Mouse (Mus musculus) forebrain, postnatal 0 days (tissue): ENCODE data around the gene Bbx. TPM values are rescaled to one million over a fixed set of nuclear protein-coding genes. Genes with fewer than 3 reads are reported as not detected.
A peak's percentile ranks its signal among the peaks of the same experiment; 100 is the strongest.

Experiments used
- ATAC-seq: fragments of 200-750 bp; cut with Nextera tagmentation; 2 replicates; pipeline ENCODE4 v1.8.0; 2017; ENCODE audit warnings: mild to moderate bottlenecking, moderate library complexity
- DNase-seq: peaks from one replicate; pipeline ENCODE4 v3.0.0-alpha.2; 2015
- H3K27ac ChIP-seq: fragments of 300-500 bp; sonication (generic); 2 replicates; pipeline ENCODE4 v1.5.1; 2014; ENCODE audit warnings: low read depth, mild to moderate bottlenecking, antibody characterized with exemption, low read length, moderate library complexity, mixed read lengths
- H3K27me3 ChIP-seq: fragments of 300-500 bp; sonication (generic); 2 replicates; pipeline ENCODE4 v1.6.1; 2014; ENCODE audit warnings: mild to moderate bottlenecking, low read length, mixed read lengths; ENCODE audit not compliant: insufficient read depth
- H3K36me3 ChIP-seq: fragments of 300-500 bp; sonication (generic); 2 replicates; pipeline ENCODE4 v1.6.1; 2014; ENCODE audit warnings: mild to moderate bottlenecking, moderate library complexity; ENCODE audit not compliant: insufficient read depth
- H3K4me1 ChIP-seq: fragments of 300-500 bp; sonication (generic); 2 replicates; pipeline ENCODE4 v1.6.1; 2014; ENCODE audit warnings: antibody characterized with exemption; ENCODE audit not compliant: insufficient read depth
- H3K4me2 ChIP-seq: fragments of 300-500 bp; sonication (generic); 2 replicates; pipeline ENCODE4 v1.6.1; 2014; ENCODE audit warnings: low read depth, mild to moderate bottlenecking, moderate library complexity
- H3K4me3 ChIP-seq: fragments of 300-500 bp; sonication (generic); 2 replicates; pipeline ENCODE4 v1.5.1; 2014; ENCODE audit warnings: low read depth, low read length, mixed read lengths
- H3K9ac ChIP-seq: fragments of 300-500 bp; sonication (generic); 2 replicates; pipeline ENCODE4 v1.6.1; 2014; ENCODE audit warnings: mild to moderate bottlenecking
- H3K9me3 ChIP-seq: fragments of 300-500 bp; sonication (generic); 2 replicates; pipeline ENCODE4 v1.6.1; 2016; ENCODE audit warnings: low read length
- CTCF ChIP-seq: sonication (generic); IDR thresholded peaks from 2 replicates; pipeline ENCODE4 v1.5.1; 2016; ENCODE audit warnings: antibody characterized with exemption, control low read depth, low read depth
- WGBS: fragments of 180-500 bp; shearing (Covaris S2); extraction: QIAGEN DNeasy Blood & Tissue Kit; methylation state at CpG from one replicate; pipeline ENCODE4 v1.1.7; 2014; 5-methylcytosine and 5-hydroxymethylcytosine counted together
- polyA plus RNA-seq: library from polyadenylated mRNA; unstranded; fragments of >200 nt; fragmentation: Nextera tagmentation; extraction: Ambion mirVana; gene quantifications from 2 replicates; pipeline ENCODE4 v1.2.1, GENCODE M21; 2015
- total RNA-seq: library from RNA; depleted of rRNA; stranded (reverse); fragments of >200 nt; gene quantifications from 2 replicates; pipeline ENCODE4 v1.2.3, GENCODE M21; 2014

The Bbx gene
- total and polyA plus RNA-seq, 2 experiments from 2014 or later, result 11.9 to 13.2 TPM

- no peaks in the 10 kb centered on the region for H3K27me3 ChIP-seq
- no peak overlapping the region for H3K9ac ChIP-seq
- DNase-seq (no peak), ATAC-seq (no peak)
- H3K4me3 ChIP-seq, result no peak overlapping the region
- no peak overlapping the region for H3K4me2 ChIP-seq
- H3K27ac ChIP-seq, result no peak overlapping the region
- TF ChIP-seq CTCF, result no peak
- no peaks in the 10 kb centered on the region for H3K4me1 ChIP-seq
- no peaks in the 10 kb centered on the region for H3K36me3 ChIP-seq
- H3K9me3 ChIP-seq, result no peaks in the 10 kb centered on the region
- 50% methylated on average over 7 of the region's 7 CpGs for WGBS
Observed at GRCm38 (mm10) chr16:50380232-50380631, 52.0 kb downstream of the Bbx start.

- Histone ChIP-seq H3K4me2 (no peak overlapping the region), H3K4me1 (no peaks in the 10 kb centered on the region), H3K36me3 (no peaks in the 10 kb centered on the region), H3K4me3 (no peak overlapping the region), H3K9me3 (no peaks in the 10 kb centered on the region), H3K9ac (no peak overlapping the region), H3K27me3 (no peaks in the 10 kb centered on the region), H3K27ac (no peak overlapping the region)
- ATAC-seq, result no peak
- DNase-seq, result peak; percentile 26
- WGBS, result 92% methylated on average over 3 of the region's 3 CpGs
- peak; percentile 66 for TF ChIP-seq CTCF
Observed at GRCm38 (mm10) chr16:50374611-50375010, 57.6 kb downstream of the Bbx start.

DNA sequence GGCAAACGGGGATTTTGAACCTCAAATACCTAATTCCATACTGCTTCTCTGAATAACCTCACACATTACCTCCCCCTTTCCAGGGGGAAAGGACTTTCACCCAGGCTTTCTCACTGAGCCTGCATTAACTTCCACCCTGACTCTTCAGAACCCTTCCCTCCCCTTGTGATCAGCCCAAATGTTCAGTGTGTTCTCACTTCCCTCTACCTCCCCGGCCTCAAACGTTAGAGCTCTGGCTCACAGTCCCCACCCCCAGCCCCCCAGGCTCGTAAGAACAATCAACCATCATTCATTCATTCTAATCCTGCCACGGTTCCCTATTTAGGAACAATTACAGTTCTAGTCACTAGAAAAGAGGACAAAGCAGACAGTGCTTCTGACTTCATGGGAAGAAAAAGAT, 58.5 kb downstream of the Bbx start:
- no peak overlapping the region for H3K9ac ChIP-seq
- 18% methylated on average over 5 of the region's 5 CpGs for WGBS
- no peaks in the 10 kb centered on the region for H3K27me3 ChIP-seq
- DNase-seq (no peak), ATAC-seq (no peak)
- TF ChIP-seq CTCF, result no peak
- no peaks in the 10 kb centered on the region for H3K4me1 ChIP-seq
- H3K27ac ChIP-seq, result no peak overlapping the region
- H3K4me3 ChIP-seq, result no peak overlapping the region
- no peak overlapping the region for H3K4me2 ChIP-seq
- no peaks in the 10 kb centered on the region for H3K36me3 ChIP-seq
- H3K9me3 ChIP-seq, result no peaks in the 10 kb centered on the region

DNA sequence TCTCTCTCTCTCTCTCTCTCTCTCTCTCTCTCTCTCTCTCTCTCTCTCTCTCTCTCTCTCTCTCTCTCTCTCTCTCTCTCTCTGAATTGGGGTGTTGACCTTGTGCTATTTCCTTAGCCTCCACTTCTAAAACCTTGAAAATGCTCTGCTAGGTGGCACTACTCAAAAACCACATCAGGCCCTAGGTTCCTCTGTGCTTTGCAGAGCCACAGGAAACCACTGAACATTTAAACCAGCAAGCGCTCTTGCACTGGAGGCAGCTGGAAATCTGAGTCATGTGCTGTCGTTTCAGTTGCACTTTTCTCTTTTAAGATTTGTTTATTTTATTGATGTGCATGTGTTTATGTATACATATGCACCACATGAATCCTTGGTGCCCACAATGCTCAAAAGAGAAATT, 59.6 kb downstream of the Bbx start:
- Histone ChIP-seq H3K36me3 (no peaks in the 10 kb centered on the region), H3K27me3 (no peaks in the 10 kb centered on the region), H3K27ac (no peak overlapping the region), H3K4me1 (no peaks in the 10 kb centered on the region), H3K9ac (no peak overlapping the region), H3K4me3 (no peak overlapping the region), H3K4me2 (no peak overlapping the region), H3K9me3 (no peaks in the 10 kb centered on the region)
- ATAC-seq (no peak), DNase-seq (no peak)
- TF ChIP-seq CTCF, result no peak
- WGBS, result 78% methylated on average over 2 of the region's 2 CpGs

- DNase-seq (no peak), ATAC-seq (no peak)
- 61% methylated on average over 3 of the region's 3 CpGs for WGBS
- Histone ChIP-seq H3K4me2 (no peak overlapping the region), H3K4me1 (no peaks in the 10 kb centered on the region), H3K27me3 (no peaks in the 10 kb centered on the region), H3K9ac (no peak overlapping the region), H3K4me3 (no peak overlapping the region), H3K36me3 (no peaks in the 10 kb centered on the region), H3K9me3 (no peaks in the 10 kb centered on the region), H3K27ac (no peak overlapping the region)
- TF ChIP-seq CTCF, result no peak
Observed at GRCm38 (mm10) chr16:50371460-50371859, 60.7 kb downstream of the Bbx start.

DNA sequence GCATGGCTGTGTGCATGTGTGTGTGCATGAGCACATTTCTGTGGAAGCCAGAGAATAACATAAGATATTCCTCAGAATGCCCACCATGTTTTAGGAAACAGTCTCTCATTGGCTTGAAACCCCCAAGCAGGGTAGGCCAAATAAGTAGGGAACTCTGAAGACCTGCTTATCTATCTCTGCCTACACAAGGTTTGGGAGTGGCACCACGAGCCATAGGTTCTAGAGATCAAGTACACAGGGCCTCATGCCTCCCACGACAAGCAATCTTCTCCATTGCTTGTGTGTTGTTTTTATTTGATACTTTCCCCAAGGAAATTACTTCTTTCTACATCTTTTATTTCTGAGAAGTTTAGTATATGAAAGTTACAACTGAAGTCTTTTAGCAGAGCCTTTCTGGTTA, 61.8 kb downstream of the Bbx start:
- no peaks in the 10 kb centered on the region for H3K27me3 ChIP-seq
- H3K27ac ChIP-seq, result no peak overlapping the region
- DNase-seq (no peak), ATAC-seq (no peak)
- H3K9ac ChIP-seq, result no peak overlapping the region
- 89% methylated on average over 2 of the region's 2 CpGs for WGBS
- TF ChIP-seq CTCF, result no peak
- no peaks in the 10 kb centered on the region for H3K9me3 ChIP-seq
- H3K4me3 ChIP-seq, result no peak overlapping the region
- no peaks in the 10 kb centered on the region for H3K36me3 ChIP-seq
- no peaks in the 10 kb centered on the region for H3K4me1 ChIP-seq
- no peak overlapping the region for H3K4me2 ChIP-seq

DNA sequence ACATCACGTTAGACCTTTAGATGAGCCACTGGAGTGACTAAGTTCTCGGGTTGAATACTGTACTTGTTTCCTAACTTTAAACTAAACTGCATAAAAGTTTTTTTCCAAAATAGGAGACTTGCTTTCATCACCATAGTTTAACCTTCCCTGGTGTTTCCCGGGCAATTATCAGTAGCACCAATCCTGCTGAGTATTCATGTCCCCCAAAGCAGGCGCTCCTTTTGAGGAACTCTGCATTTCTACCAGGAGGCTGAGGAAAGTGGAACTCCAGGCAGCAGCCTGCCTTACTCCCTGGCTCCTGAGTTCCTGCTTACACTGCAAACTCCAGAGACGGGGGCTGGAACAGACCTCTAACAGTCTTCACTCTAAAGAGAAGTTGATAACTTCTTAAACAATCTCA, 65.6 kb downstream of the Bbx start:
- ATAC-seq, result no peak
- Histone ChIP-seq H3K27me3 (no peaks in the 10 kb centered on the region), H3K36me3 (no peaks in the 10 kb centered on the region), H3K9ac (no peak overlapping the region), H3K9me3 (no peaks in the 10 kb centered on the region), H3K4me1 (0 out of 2 replicates have a peak, but pooled peaks cover 3% of the 10 kb centered on the region), H3K27ac (no peak overlapping the region), H3K4me2 (no peak overlapping the region), H3K4me3 (no peak overlapping the region)
- no peak for DNase-seq
- no peak for TF ChIP-seq CTCF
- WGBS, result 55% methylated on average over 5 of the region's 5 CpGs
